In genomic region chr17:76294630-76295029, GRCm38 (mm10) we compare ENCODE assay signal across 12 mouse cellular contexts.
DNase-seq lines count a peak whose midpoint lies in the region; ATAC-seq and TF ChIP-seq lines count a peak whose summit lies in the region.
"Had no signal": no experiment of that assay in that cellular context is flagged by ENCODE, and none has a peak within 500 bp of the region (broad histone marks: within the 10 kb centered on the region; RNA-seq: fewer than 3 reads in every experiment).

No protein-coding gene starts in this region.

- no peak for TF ChIP-seq EP300 in CH12.LX (IDR thresholded peaks at IDR 0.05; ENCODE audit: low read length)

- ATAC-seq in kidney, postnatal 0 days (replicated peaks; ENCODE audit: low FRiP score, low read depth), result no peak
- no peak for ATAC-seq in kidney, embryonic 16.5 days (ENCODE audit: low FRiP score, low TSS enrichment)
- ATAC-seq in liver, embryonic 12.5 days, result no peak
- ATAC-seq: forebrain, embryonic 16.5 days had no signal

- no peak overlapping the region for H3K4me2 ChIP-seq in kidney, postnatal 0 days (ENCODE audit: low read length)
- no peak overlapping the region for H3K4me2 ChIP-seq in kidney, embryonic 16.5 days (replicated peaks; ENCODE audit: low read depth, low read length)
- H3K4me2 ChIP-seq in CH12.LX (ENCODE audit: insufficient read depth, low read depth, poor library complexity, severe bottlenecking), result no peak overlapping the region
- H3K4me2 ChIP-seq in liver, embryonic 12.5 days, result no peak overlapping the region
- H3K4me2 ChIP-seq: kidney, embryonic 15.5 days had no signal

- H3K27ac ChIP-seq in kidney, postnatal 0 days, result no peak overlapping the region
- H3K27ac ChIP-seq in kidney, embryonic 16.5 days (ENCODE audit: low read length), result no peak overlapping the region
- no peak overlapping the region for H3K27ac ChIP-seq in CH12.LX (ENCODE audit: insufficient read depth, low read depth)
- H3K27ac ChIP-seq in liver, embryonic 12.5 days, result no peak overlapping the region
- no peak overlapping the region for H3K27ac ChIP-seq in limb, embryonic 10.5 days
- H3K27ac ChIP-seq: kidney, embryonic 15.5 days; liver, embryonic 14.5 days had no signal

- H3K27me3 ChIP-seq in kidney, postnatal 0 days (ENCODE audit: insufficient read depth, low read length), result no peaks in the 10 kb centered on the region
- H3K27me3 ChIP-seq in kidney, embryonic 16.5 days (ENCODE audit: insufficient read depth, low read length), result no peaks in the 10 kb centered on the region
- H3K27me3 ChIP-seq in CH12.LX (replicated peaks), result no peaks in the 10 kb centered on the region
- no peaks in the 10 kb centered on the region for H3K27me3 ChIP-seq in liver, embryonic 12.5 days (replicated peaks)
- no peaks in the 10 kb centered on the region for H3K27me3 ChIP-seq in limb, embryonic 10.5 days (ENCODE audit: low read depth, poor library complexity, severe bottlenecking)
- H3K27me3 ChIP-seq: kidney, embryonic 15.5 days had no signal

- no peaks in the 10 kb centered on the region for H3K4me1 ChIP-seq in kidney, postnatal 0 days (replicated peaks; ENCODE audit: insufficient read depth, low read length)
- H3K4me1 ChIP-seq in kidney, embryonic 16.5 days (ENCODE audit: insufficient read depth, low read length), result no peaks in the 10 kb centered on the region
- H3K4me1 ChIP-seq in CH12.LX (ENCODE audit: control insufficient read depth in 1 of 2, insufficient read depth in 2 of 2), result no peaks in the 10 kb centered on the region
- H3K4me1 ChIP-seq in liver, embryonic 12.5 days, result no peaks in the 10 kb centered on the region
- no peaks in the 10 kb centered on the region for H3K4me1 ChIP-seq in limb, embryonic 10.5 days
- H3K4me1 ChIP-seq: kidney, embryonic 15.5 days had no signal

- H3K9me3 ChIP-seq in kidney, postnatal 0 days (replicated peaks; ENCODE audit: low read length), result no peaks in the 10 kb centered on the region
- H3K9me3 ChIP-seq in kidney, embryonic 16.5 days (ENCODE audit: low read length), result no peaks in the 10 kb centered on the region
- no peaks in the 10 kb centered on the region for H3K9me3 ChIP-seq in CH12.LX (replicated peaks; ENCODE audit: low read length)
- no peaks in the 10 kb centered on the region for H3K9me3 ChIP-seq in liver, embryonic 12.5 days (replicated peaks)
- H3K9me3 ChIP-seq in limb, embryonic 10.5 days (replicated peaks), result no peaks in the 10 kb centered on the region
- H3K9me3 ChIP-seq: kidney, embryonic 15.5 days had no signal

- no peaks in the 10 kb centered on the region for H3K36me3 ChIP-seq in kidney, postnatal 0 days (ENCODE audit: insufficient read depth, low read length)
- no peaks in the 10 kb centered on the region for H3K36me3 ChIP-seq in kidney, embryonic 16.5 days (ENCODE audit: insufficient read depth, low read length)
- H3K36me3 ChIP-seq in CH12.LX (replicated peaks in 1 of 2; ENCODE audit: control insufficient read depth in 1 of 2, insufficient read depth in 1 of 2, low read length in 1 of 2), result no peaks in the 10 kb centered on the region
- H3K36me3 ChIP-seq in liver, embryonic 12.5 days, result no peaks in the 10 kb centered on the region
- no peaks in the 10 kb centered on the region for H3K36me3 ChIP-seq in limb, embryonic 10.5 days
- H3K36me3 ChIP-seq: kidney, embryonic 15.5 days had no signal

- TF ChIP-seq RAD21 in CH12.LX (IDR thresholded peaks at IDR 0.05; ENCODE audit: low read depth, low read length), result peak; percentile 35

- H3K4me3 ChIP-seq in kidney, postnatal 0 days (replicated peaks; ENCODE audit: low read depth, low read length), result no peak overlapping the region
- H3K4me3 ChIP-seq in kidney, embryonic 16.5 days (ENCODE audit: low read length), result no peak overlapping the region
- H3K4me3 ChIP-seq in CH12.LX (replicated peaks in 1 of 3; ENCODE audit: low read depth in 2 of 3, low read length in 2 of 3, poor library complexity in 1 of 3), result no peak overlapping the region
- H3K4me3 ChIP-seq in liver, embryonic 12.5 days, result no peak overlapping the region
- H3K4me3 ChIP-seq in limb, embryonic 10.5 days, result no peak overlapping the region
- H3K4me3 ChIP-seq: kidney, embryonic 15.5 days had no signal

- peak; percentile 21 for DNase-seq in adrenal gland, postnatal 14 days
- DNase-seq in adrenal gland, adult 18-20 months (ENCODE audit: low spot score in 2 of 2), result no peak
- DNase-seq in kidney, postnatal 0 days (ENCODE audit: low spot score), result peak; percentile 22
- peak; percentile 40 for DNase-seq in CH12.LX (ENCODE audit: extremely low read depth)
- DNase-seq in layer of hippocampus, adult 18-20 months (ENCODE audit: low spot score in 2 of 2), result peak; percentile 0 to 67
- no peak for DNase-seq in limb, embryonic 10.5 days (ENCODE audit: low spot score)
- DNase-seq: cerebellum, postnatal 25 days had no signal

- no peaks in the 10 kb centered on the region for H3K79me2 ChIP-seq in CH12.LX (replicated peaks; ENCODE audit: control insufficient read depth, extremely low read depth, insufficient read depth, poor library complexity, severe bottlenecking)

- TF ChIP-seq CTCF in kidney, postnatal 0 days (IDR thresholded peaks at IDR 0.05; ENCODE audit: low read depth), result peak; percentile 57
- peak; percentile 31 to 36; a peak in 2 of 4 replicates for TF ChIP-seq CTCF in CH12.LX (conservative IDR thresholded peaks at IDR 0.05 in 1 of 2, IDR thresholded peaks at IDR 0.05 in 1 of 2; ENCODE audit: low read depth in 2 of 2, low read length in 2 of 2)

- dilution Hi-C loops in CH12.LX (cut with MboI; ENCODE audit: extremely low pct_ligation_motif_present, extremely low pct_unique_long_range_greater_than_20kb, low sequenced_read_pairs), result no loop called here

- in situ Hi-C loops in CH12.LX (cut with MboI; ENCODE audit: low pct_ligation_motif_present, low pct_unique_long_range_greater_than_20kb, low sequenced_read_pairs), result no loop called here

- H3K9ac ChIP-seq in kidney, postnatal 0 days (ENCODE audit: low read depth, low read length), result no peak overlapping the region
- no peak overlapping the region for H3K9ac ChIP-seq in kidney, embryonic 16.5 days (replicated peaks; ENCODE audit: low read length)
- H3K9ac ChIP-seq in CH12.LX (ENCODE audit: insufficient read depth, low read depth), result no peak overlapping the region
- no peak overlapping the region for H3K9ac ChIP-seq in liver, embryonic 12.5 days
- H3K9ac ChIP-seq: kidney, embryonic 15.5 days; liver, embryonic 14.5 days had no signal

- no peak for TF ChIP-seq POLR2A in CH12.LX (IDR thresholded peaks at IDR 0.05; ENCODE audit: low read depth, low read length)

TF ChIP-seq in CH12.LX, 34 proteins besides CTCF, POLR2A, EP300 and RAD21:
- TF ChIP-seq SMC3 (IDR thresholded peaks at IDR 0.05; ENCODE audit: low read depth, low read length) (peak; percentile 18; the same call in 1 of the 2 replicates), E2F4 (IDR thresholded peaks at IDR 0.05; ENCODE audit: insufficient replicate concordance, low read depth, low read length) (no peak)

Comparison
In these comparisons a context has a peak if more than half of its experiments do, and no peak if none do; other contexts are left out.
1. DNase-seq: peak in adrenal gland, postnatal 14 days (single experiment), kidney, postnatal 0 days (single experiment), CH12.LX (single experiment) and layer of hippocampus, adult 18-20 months (2 of 2); none in adrenal gland, adult 18-20 months (0 of 2) and limb, embryonic 10.5 days (single experiment).